Mouse (Mus musculus): Measurements from ENCODE around the gene Ccdc157.

DNA sequence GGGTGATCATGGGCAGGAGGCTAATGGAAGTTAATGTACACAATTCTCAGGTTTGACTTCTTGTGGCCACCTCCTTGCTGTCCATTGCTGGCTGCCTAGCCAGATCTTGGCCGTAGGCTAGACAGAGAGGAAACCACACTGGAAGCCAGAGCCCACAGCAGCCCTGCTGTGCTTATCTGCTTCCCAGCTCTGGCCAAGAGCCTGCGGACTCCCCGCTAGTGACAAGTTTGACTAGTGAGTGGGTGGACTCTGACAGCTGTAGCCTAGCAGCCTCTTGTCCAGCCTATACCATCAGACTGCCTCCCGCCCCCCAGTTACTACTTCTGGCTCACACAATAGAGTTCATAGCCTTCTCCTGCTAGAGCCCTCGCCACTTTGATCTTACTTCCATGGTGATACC lies 40.5 kb downstream of the Ccdc157 start:
- TF ChIP-seq POLR2A (IDR thresholded peaks at IDR 0.05; ENCODE audit: low read depth, low read length), result no peak
- TF ChIP-seq CTCF (IDR thresholded peaks at IDR 0.05; ENCODE audit: borderline replicate concordance, insufficient read depth, low read length), result no peak
